Mouse (Mus musculus) lung, embryonic 16.5 days (tissue): ENCODE data around the gene Gpr19. TPM values are rescaled to one million over a fixed set of nuclear protein-coding genes. Genes with fewer than 3 reads are reported as not detected.

ENCODE experiments used
- ATAC-seq: fragments of 200-750 bp; cut with Nextera tagmentation; 2 replicates; pipeline ENCODE4 v1.8.0; 2017; ENCODE audit warnings: low read depth, mild to moderate bottlenecking, moderate library complexity
- H3K27ac ChIP-seq: fragments of 300-500 bp; sonication (generic); 2 replicates; pipeline ENCODE4 v1.5.1; 2014; ENCODE audit warnings: mild to moderate bottlenecking, control low read depth, low read length
- H3K27me3 ChIP-seq: fragments of 300-500 bp; sonication (generic); 2 replicates; pipeline ENCODE4 v1.6.1; 2014; ENCODE audit warnings: low read depth, low read length, mixed read lengths; ENCODE audit not compliant: control insufficient read depth, insufficient read depth
- H3K36me3 ChIP-seq: fragments of 300-500 bp; sonication (generic); 2 replicates; pipeline ENCODE4 v1.6.1; 2014; ENCODE audit warnings: low read length; ENCODE audit not compliant: control insufficient read depth, insufficient read depth
- H3K4me1 ChIP-seq: fragments of 300-500 bp; sonication (generic); replicated peaks from 2 replicates; pipeline ENCODE4 v1.6.1; 2014; ENCODE audit warnings: low read length, mixed read lengths; ENCODE audit not compliant: control insufficient read depth, insufficient read depth
- H3K4me2 ChIP-seq: fragments of 300-500 bp; sonication (generic); 2 replicates; pipeline ENCODE4 v1.6.1; 2014; ENCODE audit warnings: low read depth, low read length, control low read depth
- H3K4me3 ChIP-seq: fragments of 300-500 bp; sonication (generic); 2 replicates; pipeline ENCODE4 v1.5.1; 2014; ENCODE audit warnings: mild to moderate bottlenecking, low read length, control low read depth
- H3K9ac ChIP-seq: fragments of 300-500 bp; sonication (generic); 2 replicates; pipeline ENCODE4 v1.6.1; 2014; ENCODE audit warnings: low read length, control low read depth
- H3K9me3 ChIP-seq: fragments of 300-500 bp; sonication (generic); 2 replicates; pipeline ENCODE4 v1.6.1; 2016; ENCODE audit warnings: low read length; ENCODE audit not compliant: control insufficient read depth
- WGBS: fragments of 180-500 bp; shearing (Covaris S2); extraction: QIAGEN DNeasy Blood & Tissue Kit; methylation state at CpG from one replicate; pipeline ENCODE4 v1.1.7; 2014; 5-methylcytosine and 5-hydroxymethylcytosine counted together
- polyA plus RNA-seq: library from polyadenylated mRNA; unstranded; fragments of >200 nt; fragmentation: Nextera tagmentation; extraction: Ambion mirVana; gene quantifications from 2 replicates; pipeline ENCODE4 v1.2.1, GENCODE M21; 2015

The Gpr19 gene
- polyA plus RNA-seq, 1 experiment from 2014 or later, result 11.7 TPM

GRCm38 (mm10) chr6:134919511-134920189 lies 21.3 kb upstream of the Gpr19 start:
- peak overlapping the region; percentile 92 for H3K9ac ChIP-seq
- no peaks in the 10 kb centered on the region for H3K27me3 ChIP-seq
- 7% methylated on average over 37 of the region's 37 CpGs for WGBS
- H3K4me3 ChIP-seq, result peak overlapping the region; percentile 96
- ATAC-seq, result peak; percentile 2; the same call in 1 of the 2 replicates
- H3K9me3 ChIP-seq, result no peaks in the 10 kb centered on the region
- H3K4me1 ChIP-seq, result peaks cover 24% of the 10 kb centered on the region
- 0 out of 2 replicates have a peak, but pooled peaks cover 6% of the 10 kb centered on the region for H3K36me3 ChIP-seq
- H3K4me2 ChIP-seq, result peak overlapping the region; percentile 89
- peak overlapping the region; percentile 84 for H3K27ac ChIP-seq

GRCm38 (mm10) chr6:134918769-134919168 lies 20.4 kb upstream of the Gpr19 start:
- H3K9me3 ChIP-seq, result no peaks in the 10 kb centered on the region
- H3K4me3 ChIP-seq, result no peak overlapping the region
- H3K4me2 ChIP-seq, result no peak overlapping the region
- H3K4me1 ChIP-seq, result peaks cover 23% of the 10 kb centered on the region
- H3K27me3 ChIP-seq, result no peaks in the 10 kb centered on the region
- ATAC-seq, result no peak
- 0 out of 2 replicates have a peak, but pooled peaks cover 5% of the 10 kb centered on the region for H3K36me3 ChIP-seq
- no peak overlapping the region for H3K9ac ChIP-seq
- 76% methylated on average over 10 of the region's 10 CpGs for WGBS
- H3K27ac ChIP-seq, result no peak overlapping the region

DNA sequence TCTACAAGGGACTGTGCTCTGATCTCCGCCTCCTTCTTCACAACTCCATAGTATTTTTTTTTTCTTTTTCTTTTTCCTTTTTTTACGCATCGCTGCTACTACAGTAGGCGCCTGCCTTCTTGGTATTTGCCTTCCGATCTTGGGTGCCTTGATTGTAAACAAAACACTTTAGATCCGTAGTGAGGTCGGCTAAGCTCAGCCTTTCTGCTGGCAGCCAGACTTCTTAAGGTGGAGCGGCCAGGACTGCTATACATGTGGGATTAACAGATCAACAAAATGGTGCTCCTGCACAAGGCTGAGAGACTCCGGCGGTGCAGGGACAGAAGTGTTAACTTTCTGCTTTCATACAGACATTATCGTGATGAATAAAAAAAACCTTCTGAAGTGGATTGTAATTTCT lies 18.7 kb upstream of the Gpr19 start:
- Histone ChIP-seq H3K36me3 (no peaks in the 10 kb centered on the region), H3K9ac (peak overlapping the region; percentile 74), H3K4me1 (peaks cover 12% of the 10 kb centered on the region), H3K27ac (peak overlapping the region; percentile 82), H3K27me3 (no peaks in the 10 kb centered on the region), H3K4me2 (peak overlapping the region; percentile 97), H3K4me3 (peak overlapping the region; percentile 60), H3K9me3 (no peaks in the 10 kb centered on the region)
- ATAC-seq, result peak; percentile 16; the same call in 1 of the 2 replicates
- under 1% methylated on average over 11 of the region's 11 CpGs for WGBS

GRCm38 (mm10) chr6:134916641-134917040 lies 18.3 kb upstream of the Gpr19 start:
- Histone ChIP-seq H3K27ac (peak overlapping the region; percentile 82), H3K27me3 (no peaks in the 10 kb centered on the region), H3K9me3 (no peaks in the 10 kb centered on the region), H3K9ac (peak overlapping the region; percentile 74), H3K4me2 (peak overlapping the region; percentile 97), H3K4me1 (peaks cover 12% of the 10 kb centered on the region), H3K4me3 (peak overlapping the region; percentile 60), H3K36me3 (no peaks in the 10 kb centered on the region)
- no peak for ATAC-seq
- under 1% methylated on average over 11 of the region's 11 CpGs for WGBS

GRCm38 (mm10) chr6:134914523-134914922 lies 16.1 kb upstream of the Gpr19 start:
- Histone ChIP-seq H3K27me3 (no peaks in the 10 kb centered on the region), H3K4me3 (no peak overlapping the region), H3K4me1 (peaks cover 12% of the 10 kb centered on the region), H3K9ac (no peak overlapping the region), H3K27ac (no peak overlapping the region), H3K9me3 (no peaks in the 10 kb centered on the region), H3K36me3 (no peaks in the 10 kb centered on the region), H3K4me2 (no peak overlapping the region)
- 79% methylated on average over 5 of the region's 5 CpGs for WGBS
- no peak for ATAC-seq

DNA sequence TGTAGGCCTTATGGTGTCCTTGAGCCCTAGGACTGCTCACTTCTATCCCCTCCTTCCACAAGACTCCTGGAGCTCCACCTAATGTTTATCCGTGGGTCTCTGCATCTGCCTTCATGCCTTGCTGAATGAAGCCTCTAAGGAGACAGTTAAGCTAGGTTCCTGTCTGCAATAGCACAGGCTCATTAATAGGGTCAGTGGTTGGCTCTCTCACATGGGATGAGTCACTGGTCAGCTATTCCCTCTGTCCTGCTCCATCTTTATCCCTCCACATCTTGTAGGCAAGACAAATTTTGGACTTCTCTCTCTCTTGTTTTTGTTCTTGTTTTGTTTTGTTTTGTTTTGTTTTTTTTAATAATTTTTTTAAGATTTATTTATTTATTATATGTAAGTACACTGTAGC lies 7.4 kb upstream of the Gpr19 start:
- Histone ChIP-seq H3K4me2 (no peak overlapping the region), H3K9ac (no peak overlapping the region), H3K27ac (no peak overlapping the region), H3K9me3 (no peaks in the 10 kb centered on the region), H3K27me3 (no peaks in the 10 kb centered on the region), H3K4me3 (no peak overlapping the region), H3K36me3 (no peaks in the 10 kb centered on the region), H3K4me1 (no peaks in the 10 kb centered on the region)
- WGBS, result 83% methylated on average over 1 of the region's 1 CpGs
- no peak for ATAC-seq

GRCm38 (mm10) chr6:134903891-134904884 lies 5.8 kb upstream of the Gpr19 start:
- H3K4me3 ChIP-seq, result no peak overlapping the region
- no peak overlapping the region for H3K27ac ChIP-seq
- no peak overlapping the region for H3K4me2 ChIP-seq
- H3K27me3 ChIP-seq, result no peaks in the 10 kb centered on the region
- no peaks in the 10 kb centered on the region for H3K36me3 ChIP-seq
- no peak overlapping the region for H3K9ac ChIP-seq
- 88% methylated on average over 10 of the region's 10 CpGs for WGBS
- ATAC-seq, result no peak
- H3K9me3 ChIP-seq, result no peaks in the 10 kb centered on the region
- no peaks in the 10 kb centered on the region for H3K4me1 ChIP-seq

DNA sequence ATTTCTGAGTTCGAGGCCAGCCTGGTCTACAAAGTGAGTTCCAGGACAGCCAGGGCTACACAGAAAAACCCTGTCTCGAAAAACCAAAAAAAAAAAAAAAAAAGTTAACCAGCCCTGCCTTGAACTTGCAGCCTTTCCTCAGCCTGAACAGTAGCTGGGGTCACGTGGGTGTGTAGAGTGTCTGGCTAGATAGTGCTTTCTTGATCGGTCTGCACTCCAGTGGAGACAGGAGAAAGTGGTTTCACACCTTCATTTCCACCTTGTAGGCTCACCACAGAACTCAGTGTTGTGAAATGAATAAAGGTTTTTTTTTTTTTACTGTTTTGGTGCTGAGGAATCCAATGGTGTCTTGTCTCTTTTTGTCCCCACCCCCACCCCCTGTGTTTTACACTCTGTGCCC lies 5.0 kb upstream of the Gpr19 start:
- H3K9ac ChIP-seq, result no peak overlapping the region
- no peaks in the 10 kb centered on the region for H3K27me3 ChIP-seq
- no peak overlapping the region for H3K4me2 ChIP-seq
- no peaks in the 10 kb centered on the region for H3K36me3 ChIP-seq
- H3K4me3 ChIP-seq, result no peak overlapping the region
- H3K27ac ChIP-seq, result no peak overlapping the region
- no peaks in the 10 kb centered on the region for H3K9me3 ChIP-seq
- 84% methylated on average over 3 of the region's 4 CpGs for WGBS
- H3K4me1 ChIP-seq, result no peaks in the 10 kb centered on the region
- ATAC-seq, result no peak

GRCm38 (mm10) chr6:134897443-134898094 lies 809 bp downstream of the Gpr19 start:
- Histone ChIP-seq H3K4me2 (peak overlapping the region; percentile 82), H3K4me3 (peak overlapping the region; percentile 61), H3K9ac (peak overlapping the region; percentile 82), H3K27me3 (no peaks in the 10 kb centered on the region), H3K4me1 (peaks cover 5% of the 10 kb centered on the region), H3K27ac (peak overlapping the region; percentile 100), H3K36me3 (no peaks in the 10 kb centered on the region), H3K9me3 (no peaks in the 10 kb centered on the region)
- WGBS, result under 1% methylated on average over 38 of the region's 38 CpGs
- ATAC-seq, result peak; percentile 95
